Mouse (Mus musculus) cerebellum, adult 2 months (tissue): ENCODE results near the gene Hcrtr2.

Experiments
- CTCF ChIP-seq: fragments of 200-500 bp; IDR thresholded peaks from 2 replicates; pipeline ENCODE4 v1.5.1; 2011; ENCODE audit warnings: low read depth, mild to moderate bottlenecking, control low read depth, low read length, moderate library complexity, borderline replicate concordance; ENCODE audit not compliant: insufficient read depth
- POLR2A ChIP-seq: fragments of 200-500 bp; IDR thresholded peaks from 2 replicates; pipeline ENCODE4 v1.6.1; 2011; ENCODE audit warnings: low read length, control low read depth, borderline replicate concordance; ENCODE audit not compliant: insufficient read depth

- TF ChIP-seq CTCF (no peak), POLR2A (no peak)
These were observed 88.8 kb downstream of the Hcrtr2 start for GRCm38 (mm10) chr9:76234899-76235298.
